Mouse (Mus musculus) heart, adult 2 months (tissue): ENCODE results near the gene Bcdin3d.

Experiments used
- CTCF ChIP-seq: fragments of 200-600 bp; IDR thresholded peaks from 2 replicates; pipeline ENCODE4 v1.8.1; 2022; ENCODE audit warnings: antibody characterized with exemption, mild to moderate bottlenecking, moderate library complexity
- EP300 ChIP-seq: fragments of 200-500 bp; IDR thresholded peaks from 2 replicates; pipeline ENCODE4 v1.6.1; 2011; ENCODE audit warnings: low read depth, low read length, control low read depth; ENCODE audit not compliant: insufficient read depth
- POLR2A ChIP-seq: fragments of 200-500 bp; IDR thresholded peaks from 2 replicates; pipeline ENCODE4 v1.6.1; 2011; ENCODE audit warnings: mild to moderate bottlenecking, low read depth, low read length, control low read depth; ENCODE audit not compliant: insufficient read depth

GRCm38 (mm10) chr15:99503256-99503655 lies 28.7 kb upstream of the Bcdin3d start:
- TF ChIP-seq POLR2A (no peak), CTCF (no peak), EP300 (no peak)
